Mouse (Mus musculus) kidney, postnatal 0 days (tissue): Measurements from ENCODE around the gene Fbxw10. TPM values are rescaled to one million over a fixed set of nuclear protein-coding genes. Genes with fewer than 3 reads are reported as not detected.

ENCODE experiments used
- ATAC-seq: fragments of 200-750 bp; cut with Nextera tagmentation; replicated peaks from 2 replicates; pipeline ENCODE4 v1.8.0; 2017; ENCODE audit warnings: low read depth, moderate number of reproducible peaks, moderate TSS enrichment, moderate library complexity; ENCODE audit not compliant: low FRiP score
- DNase-seq: peaks from one replicate; pipeline ENCODE4 v3.0.0-alpha.2; 2016; ENCODE audit warnings: low spot score
- H3K27ac ChIP-seq: fragments of 300-500 bp; sonication (generic); 2 replicates; pipeline ENCODE4 v1.5.1; 2014; ENCODE audit warnings: mild to moderate bottlenecking
- H3K27me3 ChIP-seq: fragments of 300-500 bp; sonication (generic); 2 replicates; pipeline ENCODE4 v1.6.1; 2014; ENCODE audit warnings: low read length, mixed read lengths; ENCODE audit not compliant: insufficient read depth
- H3K36me3 ChIP-seq: fragments of 300-500 bp; sonication (generic); 2 replicates; pipeline ENCODE4 v1.6.1; 2014; ENCODE audit warnings: low read length, mixed read lengths; ENCODE audit not compliant: insufficient read depth
- H3K4me1 ChIP-seq: fragments of 300-500 bp; sonication (generic); replicated peaks from 2 replicates; pipeline ENCODE4 v1.6.1; 2014; ENCODE audit warnings: antibody characterized with exemption, low read length, mixed read lengths; ENCODE audit not compliant: insufficient read depth
- H3K4me2 ChIP-seq: fragments of 300-500 bp; sonication (generic); 2 replicates; pipeline ENCODE4 v1.6.1; 2014; ENCODE audit warnings: mild to moderate bottlenecking, low read length, moderate library complexity, mixed read lengths
- H3K4me3 ChIP-seq: fragments of 300-500 bp; sonication (generic); replicated peaks from 2 replicates; pipeline ENCODE4 v1.5.1; 2014; ENCODE audit warnings: low read depth, low read length
- H3K9ac ChIP-seq: fragments of 300-500 bp; sonication (generic); 2 replicates; pipeline ENCODE4 v1.6.1; 2014; ENCODE audit warnings: low read depth, low read length
- H3K9me3 ChIP-seq: fragments of 300-500 bp; sonication (generic); replicated peaks from 2 replicates; pipeline ENCODE4 v1.6.1; 2016; ENCODE audit warnings: low read length, inconsistent platforms, mixed read lengths
- CTCF ChIP-seq: IDR thresholded peaks from 2 replicates; pipeline ENCODE4 v1.5.1; 2016; ENCODE audit warnings: antibody characterized with exemption, low read depth, mild to moderate bottlenecking, moderate library complexity
- WGBS: fragments of 180-500 bp; shearing (Covaris S2); extraction: QIAGEN DNeasy Blood & Tissue Kit; methylation state at CpG from one replicate; pipeline ENCODE4 v1.1.7; 2014; 5-methylcytosine and 5-hydroxymethylcytosine counted together
- polyA plus RNA-seq: library from polyadenylated mRNA; unstranded; fragments of >200 nt; fragmentation: Nextera tagmentation; extraction: Ambion mirVana; gene quantifications from 2 replicates; pipeline ENCODE4 v1.2.1, GENCODE M21; 2015

The Fbxw10 gene
- polyA plus RNA-seq, 1 experiment from 2014 or later, result 0.53 TPM

DNA sequence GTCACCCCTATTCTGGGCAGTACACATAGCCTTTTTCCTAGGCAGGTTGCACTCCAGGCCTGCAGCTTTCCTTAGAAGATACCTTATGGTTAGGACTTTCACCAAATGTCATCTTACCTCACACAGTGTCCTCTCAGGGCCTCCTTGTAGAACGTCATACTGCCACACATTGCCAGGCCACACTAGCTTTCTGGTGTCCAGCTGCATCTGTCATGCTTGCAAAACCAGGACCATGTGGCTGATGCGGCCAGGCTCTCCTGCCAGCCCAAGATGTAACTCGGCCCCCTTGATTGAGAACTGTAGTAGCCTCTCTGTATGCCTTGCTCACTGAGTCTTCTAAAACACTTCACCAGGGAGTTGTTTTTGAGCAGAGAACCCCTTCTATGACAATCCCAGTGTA lies 19.0 kb upstream of the Fbxw10 start:
- H3K4me1 ChIP-seq, result peaks cover 15% of the 10 kb centered on the region
- no peak overlapping the region for H3K4me3 ChIP-seq
- no peak overlapping the region for H3K4me2 ChIP-seq
- 0 out of 2 replicates have a peak, but pooled peaks cover 7% of the 10 kb centered on the region for H3K36me3 ChIP-seq
- no peak overlapping the region for H3K27ac ChIP-seq
- no peak for TF ChIP-seq CTCF
- ATAC-seq (no peak), DNase-seq (no peak)
- H3K9me3 ChIP-seq, result no peaks in the 10 kb centered on the region
- 88% methylated on average over 3 of the region's 3 CpGs for WGBS
- H3K27me3 ChIP-seq, result no peaks in the 10 kb centered on the region
- H3K9ac ChIP-seq, result no peak overlapping the region

DNA sequence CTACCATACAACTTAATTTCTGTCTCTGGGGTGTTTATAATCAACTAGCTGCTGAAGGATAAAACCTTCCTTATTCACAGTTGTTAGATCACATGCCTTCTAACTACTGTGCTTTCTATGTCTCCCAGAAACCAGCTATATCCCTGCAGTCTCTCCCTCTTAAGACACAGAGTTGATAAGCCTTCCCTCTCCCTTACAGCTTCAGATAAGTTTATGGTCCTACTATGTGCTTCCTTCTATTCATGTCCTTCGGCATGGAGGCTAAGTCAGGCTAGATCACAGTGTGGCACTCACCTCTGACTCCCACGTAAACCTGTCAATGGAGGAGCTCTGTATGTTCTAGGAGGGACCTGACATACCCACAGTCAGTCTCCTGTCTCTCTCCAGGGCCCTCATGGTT lies 16.5 kb upstream of the Fbxw10 start:
- no peak overlapping the region for H3K9ac ChIP-seq
- no peak overlapping the region for H3K4me3 ChIP-seq
- H3K4me2 ChIP-seq, result no peak overlapping the region
- 0 out of 2 replicates have a peak, but pooled peaks cover 7% of the 10 kb centered on the region for H3K36me3 ChIP-seq
- DNase-seq (no peak), ATAC-seq (no peak)
- H3K27me3 ChIP-seq, result no peaks in the 10 kb centered on the region
- no peak overlapping the region for H3K27ac ChIP-seq
- no peak for TF ChIP-seq CTCF
- no peaks in the 10 kb centered on the region for H3K9me3 ChIP-seq
- 78% methylated on average over 2 of the region's 2 CpGs for WGBS
- peaks cover 14% of the 10 kb centered on the region for H3K4me1 ChIP-seq

DNA sequence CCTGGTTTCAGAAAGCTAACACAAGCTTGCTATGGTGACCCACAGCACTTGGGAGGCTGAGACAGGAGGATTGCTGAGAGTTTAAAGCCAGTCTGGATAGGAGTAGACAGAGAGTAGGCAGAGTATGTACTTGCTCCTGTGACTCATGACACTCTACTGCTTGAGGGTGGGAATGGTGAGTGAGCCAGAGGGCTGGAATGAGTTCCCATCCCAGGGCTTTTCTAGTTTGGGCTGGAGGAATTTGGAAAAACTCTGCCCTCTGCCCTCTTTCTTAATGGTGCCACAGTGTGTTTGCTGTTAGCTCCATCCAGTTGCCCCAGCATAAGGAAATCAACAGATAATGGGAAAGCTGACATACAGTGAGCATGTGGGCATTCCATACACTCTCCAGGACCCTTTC lies 15.0 kb upstream of the Fbxw10 start:
- Histone ChIP-seq H3K27me3 (no peaks in the 10 kb centered on the region), H3K9ac (no peak overlapping the region), H3K4me3 (no peak overlapping the region), H3K36me3 (0 out of 2 replicates have a peak, but pooled peaks cover 12% of the 10 kb centered on the region), H3K9me3 (no peaks in the 10 kb centered on the region), H3K27ac (no peak overlapping the region), H3K4me2 (no peak overlapping the region), H3K4me1 (0 out of 2 replicates have a peak, but pooled peaks cover under 1% of the 10 kb centered on the region)
- no peak for TF ChIP-seq CTCF
- ATAC-seq (no peak), DNase-seq (no peak)

DNA sequence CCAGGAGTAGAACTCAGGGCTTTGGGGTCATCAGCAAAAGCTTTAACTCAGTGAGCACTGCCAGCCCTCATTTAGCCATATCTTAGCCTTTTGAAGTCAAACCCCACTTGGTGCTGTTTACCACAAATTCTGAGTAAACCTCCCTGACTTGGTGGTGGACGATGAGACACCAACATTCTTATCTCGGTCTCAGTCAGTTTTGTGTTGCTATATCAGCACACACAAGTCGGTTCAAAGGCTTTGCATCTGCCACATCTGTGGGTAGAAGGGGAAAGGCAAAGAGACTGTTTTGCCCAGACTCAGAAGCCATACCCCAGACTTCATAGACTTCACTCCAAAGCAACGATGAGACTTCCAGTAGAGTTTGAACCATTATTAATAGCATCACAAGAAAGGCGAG lies 2.3 kb upstream of the Fbxw10 start:
- Histone ChIP-seq H3K9me3 (no peaks in the 10 kb centered on the region), H3K27ac (no peak overlapping the region), H3K9ac (no peak overlapping the region), H3K36me3 (peaks cover 11% of the 10 kb centered on the region; the same call in 1 of the 2 replicates), H3K27me3 (no peaks in the 10 kb centered on the region), H3K4me2 (no peak overlapping the region), H3K4me3 (no peak overlapping the region), H3K4me1 (no peaks in the 10 kb centered on the region)
- no peak for TF ChIP-seq CTCF
- WGBS, result 93% methylated on average over 5 of the region's 5 CpGs
- no peak for DNase-seq
- ATAC-seq, result no peak

DNA sequence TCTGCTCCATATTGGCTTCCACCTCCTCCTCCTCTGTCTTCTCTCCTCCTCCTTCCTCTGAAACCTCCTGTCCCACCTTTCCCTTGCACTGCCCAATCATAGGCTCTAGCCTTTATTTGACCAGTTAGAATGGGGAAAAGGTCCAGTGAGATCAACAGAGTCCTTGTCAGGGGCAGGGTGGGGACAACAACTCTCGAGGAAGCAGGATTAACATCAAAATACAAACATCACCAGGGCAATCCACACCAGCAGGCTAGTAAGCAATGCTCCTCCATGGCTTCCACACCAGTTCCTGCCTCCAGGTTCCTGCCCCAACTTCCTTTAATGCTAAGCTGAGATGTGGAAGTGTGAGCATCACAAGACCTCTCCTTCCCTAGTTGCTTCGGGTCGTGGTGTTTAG lies 1.1 kb upstream of the Fbxw10 start:
- ATAC-seq (no peak), DNase-seq (no peak)
- H3K4me1 ChIP-seq, result no peaks in the 10 kb centered on the region
- H3K4me3 ChIP-seq, result no peak overlapping the region
- no peaks in the 10 kb centered on the region for H3K9me3 ChIP-seq
- peaks cover 7% of the 10 kb centered on the region; the same call in 1 of the 2 replicates for H3K36me3 ChIP-seq
- H3K27me3 ChIP-seq, result no peaks in the 10 kb centered on the region
- 64% methylated on average over 3 of the region's 3 CpGs for WGBS
- no peak overlapping the region for H3K27ac ChIP-seq
- no peak overlapping the region for H3K9ac ChIP-seq
- no peak for TF ChIP-seq CTCF
- H3K4me2 ChIP-seq, result no peak overlapping the region

DNA sequence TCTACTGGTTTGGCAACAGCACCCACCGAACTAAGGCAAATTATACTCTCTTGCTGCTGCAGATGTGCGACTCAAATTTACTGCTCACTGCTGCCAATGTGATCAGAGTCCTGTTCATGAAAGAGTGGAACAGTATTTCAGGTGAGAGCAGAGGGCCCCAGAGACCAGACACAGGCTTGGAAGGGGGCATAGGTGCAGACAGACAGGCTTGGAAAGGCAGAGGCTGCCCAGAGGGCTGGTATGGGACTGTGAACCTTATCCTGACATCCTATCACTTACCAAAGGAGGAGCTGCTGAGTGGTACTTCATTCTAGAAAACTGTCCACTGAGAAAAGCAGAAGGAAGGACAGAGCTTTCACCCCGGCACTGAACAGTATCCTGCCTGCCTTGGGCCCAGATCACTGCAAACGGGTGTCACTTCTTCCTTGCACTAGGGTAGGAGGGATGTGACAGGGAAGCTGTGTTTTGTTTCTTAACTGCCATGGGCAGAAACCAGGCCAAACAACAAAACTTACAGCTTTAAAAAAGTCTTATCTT lies 854 bp downstream of the Fbxw10 start:
- WGBS, result 49% methylated on average over 4 of the region's 4 CpGs
- TF ChIP-seq CTCF, result no peak
- DNase-seq, result peak; percentile 9
- H3K27me3 ChIP-seq, result no peaks in the 10 kb centered on the region
- no peaks in the 10 kb centered on the region for H3K9me3 ChIP-seq
- no peak for ATAC-seq
- no peaks in the 10 kb centered on the region for H3K36me3 ChIP-seq
- H3K4me1 ChIP-seq, result no peaks in the 10 kb centered on the region
- peak overlapping the region; percentile 42; the same call in 1 of the 2 replicates for H3K4me2 ChIP-seq
- H3K27ac ChIP-seq, result no peak overlapping the region
- H3K9ac ChIP-seq, result no peak overlapping the region
- H3K4me3 ChIP-seq, result no peak overlapping the region

DNA sequence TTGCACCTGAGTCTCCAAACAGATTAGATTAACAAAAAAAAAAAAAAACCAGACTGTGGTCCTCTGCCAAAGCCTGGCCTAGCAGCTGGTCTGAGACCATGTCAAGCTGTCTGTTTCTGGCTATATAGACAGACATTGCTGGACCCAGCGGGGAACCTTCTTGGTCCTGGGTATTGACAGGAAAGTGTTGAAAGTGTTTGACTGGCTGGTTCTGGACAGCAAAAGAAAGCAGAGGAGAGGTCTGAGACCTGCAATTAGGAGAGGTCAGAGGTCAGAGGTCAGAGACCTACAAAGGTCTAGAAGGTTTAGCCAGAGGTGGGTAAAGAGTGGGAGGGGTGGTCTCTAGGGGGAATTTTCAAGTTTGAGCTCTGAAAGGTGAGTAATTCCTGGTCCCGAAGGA lies 1.4 kb downstream of the Fbxw10 start:
- DNase-seq (no peak), ATAC-seq (no peak)
- no peaks in the 10 kb centered on the region for H3K9me3 ChIP-seq
- H3K36me3 ChIP-seq, result no peaks in the 10 kb centered on the region
- 45% methylated on average over 2 of the region's 2 CpGs for WGBS
- H3K27ac ChIP-seq, result no peak overlapping the region
- H3K4me3 ChIP-seq, result no peak overlapping the region
- no peaks in the 10 kb centered on the region for H3K4me1 ChIP-seq
- H3K4me2 ChIP-seq, result no peak overlapping the region
- H3K9ac ChIP-seq, result no peak overlapping the region
- no peaks in the 10 kb centered on the region for H3K27me3 ChIP-seq
- no peak for TF ChIP-seq CTCF
